Mouse (Mus musculus) 3134 (cell line): ENCODE measurements around the gene Usp21.
"Not testable (repeated sequence)": the region's sequence is repeated elsewhere in the genome, so short reads cannot be mapped to it uniquely, and the experiment has no call there.

Experiments
- DNase-seq: peaks from one replicate; pipeline ENCODE4 v3.0.0-alpha.2; 2011; ENCODE audit warnings: low spot score; ENCODE audit not compliant: insufficient read length; ENCODE audit errors: extremely low read depth

The Usp21 gene

DNA sequence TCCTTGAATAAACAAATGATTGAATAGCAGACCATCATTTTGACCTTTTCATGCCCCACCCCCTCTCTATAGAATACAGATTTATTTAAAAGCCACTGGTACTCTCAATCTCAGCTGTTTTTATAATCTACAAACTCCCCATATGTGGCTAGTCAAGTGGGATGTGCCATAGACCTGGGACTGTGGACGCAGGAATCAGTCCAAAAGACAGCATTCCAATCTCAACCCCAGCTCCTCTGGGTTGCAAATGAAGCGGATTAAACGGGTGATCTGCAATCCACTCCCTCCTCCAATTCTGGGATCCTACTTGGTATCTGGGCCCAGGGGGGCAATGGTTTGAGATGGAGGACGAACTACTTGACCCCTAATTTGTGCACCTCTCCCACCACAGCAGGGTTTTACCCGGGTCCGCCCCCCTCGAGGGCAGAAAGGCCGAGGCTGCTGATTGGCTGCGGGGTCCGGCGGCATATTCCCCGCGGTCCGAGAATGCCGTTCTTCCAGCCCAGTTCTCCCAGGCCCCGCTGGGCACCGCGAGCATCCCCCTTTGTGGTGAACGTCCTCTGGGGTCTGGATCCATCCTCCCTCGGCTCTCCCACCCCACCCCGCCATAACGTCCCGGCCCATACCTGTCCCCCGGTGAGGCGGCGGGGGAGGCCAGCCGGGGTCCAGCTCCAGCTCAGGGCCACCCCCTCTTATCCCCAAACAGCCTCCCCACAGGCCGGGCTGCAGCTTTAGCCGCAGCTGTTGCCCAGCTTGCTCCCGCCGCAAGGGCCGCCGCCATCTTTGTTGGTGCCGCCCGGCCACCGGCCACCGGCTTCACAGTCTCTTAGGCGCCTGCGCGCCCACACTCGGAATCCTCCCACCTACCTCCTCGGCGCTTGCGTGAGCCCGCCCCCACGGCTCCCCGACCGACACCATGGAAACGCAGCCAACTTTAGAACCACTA is at the start of gene Usp21:
Usp21 (minus strand) TSS at position 856 of the 946 bp plus-strand sequence.
- DNase-seq: peak; percentile 89

DNA sequence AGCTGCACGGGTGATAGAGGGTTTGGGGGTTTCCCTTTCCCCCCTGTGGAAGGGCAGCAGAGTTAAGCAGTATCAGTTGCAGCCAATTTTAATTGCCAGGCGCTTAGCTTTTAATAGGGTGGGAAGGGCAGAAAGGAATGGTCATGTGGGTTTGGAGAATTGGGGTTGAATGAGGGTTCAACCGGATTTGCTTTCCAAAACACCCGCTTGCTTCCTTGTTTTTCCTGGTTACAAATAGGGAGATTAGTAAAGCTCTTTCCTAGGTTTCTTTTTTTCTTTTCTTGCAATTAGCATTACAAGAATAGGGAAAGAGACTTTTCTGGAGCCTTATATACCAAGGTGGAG is 42.4 kb upstream of the Usp21 start:
- DNase-seq: no peak

- DNase-seq: no peak
These were observed 41.8 kb upstream of the Usp21 start for GRCm38 (mm10) chr1:171329433-171330215.

DNA sequence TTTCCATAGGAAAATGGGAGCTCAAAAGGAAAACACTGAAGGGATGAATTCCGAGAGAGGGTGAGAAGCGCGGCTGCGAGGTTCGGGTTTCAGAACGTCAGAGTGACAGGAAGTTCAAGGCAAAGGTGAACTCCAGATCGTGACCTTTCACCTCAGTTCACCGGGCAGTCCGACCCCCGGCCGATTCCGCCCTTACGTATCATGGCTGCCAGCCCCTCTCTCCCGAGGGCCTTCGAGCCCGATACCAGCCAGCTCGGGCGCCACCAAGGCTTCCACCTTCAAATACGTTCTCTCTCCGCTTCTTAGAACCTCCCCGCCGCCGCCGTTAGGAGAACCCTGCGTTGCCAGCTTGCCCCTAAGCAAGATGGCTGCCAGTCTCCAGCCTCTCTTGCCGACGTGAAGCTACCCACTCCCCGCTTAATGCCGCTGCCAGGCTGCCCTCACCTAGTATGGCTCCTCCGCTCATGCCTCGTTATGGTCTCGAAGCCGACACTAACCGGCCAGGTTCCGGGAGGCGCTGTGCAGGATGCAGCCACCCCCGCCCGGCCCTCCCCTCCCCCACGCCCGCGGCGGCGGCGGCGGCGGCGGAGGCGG is 41.1 kb upstream of the Usp21 start, which contains the start of gene Dedd:
Dedd (plus strand) TSS at position 307 of the 594 bp plus-strand sequence.
- DNase-seq: peak; percentile 92

DNA sequence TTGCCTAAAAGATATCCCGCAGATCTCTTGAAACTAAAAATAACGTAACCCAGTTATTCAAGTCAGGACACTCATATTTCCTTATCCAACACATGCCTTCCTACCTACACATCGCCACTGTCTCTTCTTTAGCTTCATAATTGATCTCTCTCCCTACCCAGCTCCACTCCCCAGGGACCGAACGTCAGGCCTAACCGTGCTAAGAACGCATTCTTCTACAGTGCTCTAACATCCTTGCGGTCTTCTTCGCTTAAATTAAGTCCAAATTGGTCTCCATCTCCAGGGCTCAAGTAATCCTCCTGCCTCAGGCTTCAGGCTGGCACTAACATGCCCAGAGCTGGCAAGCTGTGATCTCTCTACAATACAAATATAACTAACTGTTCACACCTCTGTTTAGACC is 40.5 kb upstream of the Usp21 start:
- DNase-seq: peak; percentile 19

- not testable (repeated sequence) for DNase-seq
These were observed 38.8 kb upstream of the Usp21 start for GRCm38 (mm10) chr1:171326588-171326987.

DNA sequence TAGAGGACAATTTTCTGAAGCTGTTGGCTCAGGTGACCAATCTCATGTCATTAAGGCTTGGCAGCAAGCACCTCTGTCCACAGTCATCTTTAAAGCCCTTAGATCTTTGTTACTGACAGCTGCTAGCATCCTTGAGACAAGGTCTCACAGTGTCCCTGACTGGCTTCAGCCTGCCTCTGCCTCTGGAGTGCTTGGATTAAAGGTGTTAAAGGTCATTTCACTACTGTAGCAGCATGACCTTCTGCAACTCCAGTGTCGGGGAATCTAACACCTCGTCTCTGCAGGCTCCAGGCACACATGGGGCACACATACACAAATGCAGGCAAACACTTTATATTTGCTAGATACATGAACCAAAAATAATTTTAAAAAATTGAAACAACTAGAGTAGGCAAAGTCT is 37.8 kb upstream of the Usp21 start:
- DNase-seq: no peak

- no peak for DNase-seq
These were observed 34.2 kb upstream of the Usp21 start for GRCm38 (mm10) chr1:171322012-171322411.

DNA sequence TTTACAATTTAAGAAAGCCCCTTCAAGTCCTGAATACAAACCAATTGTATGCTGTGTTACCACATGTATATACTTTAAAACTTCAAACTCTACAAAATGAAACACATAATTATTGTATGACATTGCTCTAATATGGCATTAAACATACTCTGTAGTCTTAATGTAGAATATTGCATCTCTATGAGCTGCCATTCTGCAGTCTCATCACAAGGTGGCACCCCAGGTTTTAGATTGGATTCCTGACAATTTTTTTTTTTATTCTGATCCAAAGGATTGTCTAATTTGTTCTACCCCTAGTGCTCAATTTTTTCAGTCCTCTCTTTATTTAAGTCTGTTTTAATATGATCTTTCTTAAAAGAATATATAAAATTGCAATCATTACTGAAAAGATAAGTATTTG is 33.6 kb upstream of the Usp21 start:
- DNase-seq: no peak

DNA sequence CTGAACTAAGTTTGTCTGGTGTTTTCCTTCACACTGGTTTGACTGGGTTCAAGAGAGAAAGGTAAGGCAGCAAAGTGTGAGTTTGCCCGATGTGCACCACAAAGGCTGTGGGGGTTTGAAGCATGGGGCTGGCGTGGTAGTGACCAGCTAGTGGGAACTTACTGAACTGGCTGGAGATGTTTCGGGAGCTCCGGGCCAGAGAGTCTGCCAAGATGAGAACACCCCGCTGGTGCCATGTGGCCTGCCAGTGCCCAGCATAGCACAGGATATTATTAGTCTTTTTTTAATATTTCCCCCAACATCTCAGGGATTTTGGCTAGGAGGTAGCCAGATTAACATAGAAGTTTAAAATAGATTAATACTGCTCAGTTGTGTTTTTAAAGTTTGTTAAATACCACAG is 32.4 kb upstream of the Usp21 start:
- no peak for DNase-seq

- DNase-seq: no peak
These were observed 32.0 kb upstream of the Usp21 start for GRCm38 (mm10) chr1:171319748-171320147.

DNA sequence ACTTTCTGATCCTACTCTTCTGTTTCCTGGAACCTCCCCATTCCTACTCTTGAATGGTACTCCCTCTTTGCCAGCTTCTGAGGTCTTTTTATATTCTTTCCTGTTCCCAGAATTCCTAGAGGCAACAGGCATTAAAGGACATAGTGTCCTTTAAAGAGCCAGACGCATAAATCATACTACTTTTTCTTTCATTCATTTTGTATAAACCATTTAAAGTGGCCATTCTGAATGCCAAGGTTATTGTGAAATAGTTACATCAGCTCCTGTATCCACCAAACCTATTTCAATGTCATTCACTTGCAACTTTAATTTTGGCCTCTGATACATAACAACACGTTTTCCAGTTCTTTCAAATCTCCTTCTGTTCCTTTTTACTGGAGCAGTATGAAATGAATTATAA is 21.5 kb upstream of the Usp21 start:
- DNase-seq: no peak

- not testable (repeated sequence) for DNase-seq
These were observed 18.4 kb upstream of the Usp21 start for GRCm38 (mm10) chr1:171306157-171306556.

DNA sequence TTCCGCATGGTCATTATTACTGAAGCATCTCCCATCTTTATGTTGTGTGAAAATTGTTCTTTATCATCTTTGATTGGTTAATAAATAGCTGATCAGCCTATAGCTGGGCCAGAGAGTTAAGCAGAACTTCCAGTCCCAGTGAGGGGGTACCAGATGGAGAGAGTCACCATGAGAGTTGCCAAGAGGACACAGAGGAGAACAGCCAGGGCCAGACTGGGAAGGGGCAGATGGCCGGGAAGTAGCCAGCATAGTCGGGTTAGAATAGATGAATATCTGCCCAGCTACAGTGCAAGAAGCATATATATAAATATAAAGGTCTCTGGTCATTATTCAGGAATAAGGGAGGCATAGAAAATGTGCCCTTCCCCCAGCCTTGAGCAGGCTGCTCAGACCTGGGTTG is 10.4 kb upstream of the Usp21 start:
- DNase-seq: no peak

- DNase-seq: no peak
These were observed 7.2 kb upstream of the Usp21 start for GRCm38 (mm10) chr1:171295063-171295402.

DNA sequence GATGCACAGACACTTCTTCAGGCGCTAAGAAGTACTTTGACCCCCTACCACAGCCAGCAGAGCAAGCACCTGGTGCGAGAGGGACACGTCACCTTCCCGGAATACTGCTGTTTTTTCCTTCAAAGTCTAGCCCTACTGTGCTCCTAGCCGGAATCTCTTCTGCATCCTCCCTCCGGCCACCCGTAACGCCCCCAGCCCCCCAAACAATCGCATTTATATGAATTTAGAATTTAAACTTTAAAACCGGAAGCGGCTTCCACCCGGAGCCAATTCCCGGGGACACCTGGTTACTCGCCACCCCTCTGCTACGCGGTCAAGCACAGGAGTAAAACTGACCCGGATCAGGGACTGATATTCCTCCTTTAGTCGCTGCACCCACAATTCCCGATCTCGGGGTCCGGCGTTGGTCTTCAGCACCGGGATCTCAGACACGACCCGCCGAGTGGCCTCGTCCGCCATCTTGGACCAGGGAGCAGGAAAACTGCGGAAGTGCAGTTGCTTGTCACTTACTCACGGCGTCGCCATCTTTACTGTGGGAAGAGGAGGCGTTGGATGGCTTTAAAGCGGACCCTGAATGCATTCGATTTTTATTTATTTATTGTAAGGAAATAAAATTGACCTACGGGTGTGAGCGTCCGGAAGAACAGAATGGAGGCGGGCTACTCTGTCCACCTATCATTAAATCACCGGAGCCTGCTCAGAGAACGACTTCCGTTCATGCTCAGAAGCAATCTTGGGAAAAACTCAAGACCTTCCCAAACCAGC is 6.7 kb upstream of the Usp21 start, which contains the start of gene Ufc1:
Ufc1 (minus strand) TSS at position 727 of the 765 bp plus-strand sequence.
- DNase-seq: peak; percentile 88

GRCm38 (mm10) chr1:171293906-171294297 is 6.1 kb upstream of the Usp21 start:
- DNase-seq: no peak

GRCm38 (mm10) chr1:171293351-171293750 is 5.6 kb upstream of the Usp21 start:
- no peak for DNase-seq

GRCm38 (mm10) chr1:171288328-171288727 is 537 bp upstream of the Usp21 start:
- DNase-seq: no peak

GRCm38 (mm10) chr1:171286517-171286916 is 1.3 kb downstream of the Usp21 start:
- DNase-seq: no peak
